Mouse (Mus musculus) liver, adult 2 months (tissue): Measurements from ENCODE around the gene Ube2h.

Experiments used
- CTCF ChIP-seq: fragments of 200-500 bp; IDR thresholded peaks from 2 replicates; pipeline ENCODE4 v1.5.1; 2011; ENCODE audit warnings: low read depth, low read length, control low read depth
- POLR2A ChIP-seq: fragments of 200-500 bp; IDR thresholded peaks from 2 replicates; pipeline ENCODE4 v1.6.1; 2011; ENCODE audit warnings: low read length, control low read depth; ENCODE audit not compliant: insufficient read depth; ENCODE audit errors: extremely low read depth

- TF ChIP-seq CTCF (no peak), POLR2A (no peak)
Measured at GRCm38 (mm10) chr6:30182038-30182437, 122.3 kb downstream of the Ube2h start.
